Mouse (Mus musculus): ENCODE results near the gene Pxn. TPM values are rescaled to one million over a fixed set of nuclear protein-coding genes. Genes with fewer than 3 reads are reported as not detected.

Gene Pxn
- polyA plus RNA-seq (2014; fragmentation: Nextera tagmentation; extraction: Ambion mirVana), result 22.3 and 25.2 TPM in 2 replicates

DNA sequence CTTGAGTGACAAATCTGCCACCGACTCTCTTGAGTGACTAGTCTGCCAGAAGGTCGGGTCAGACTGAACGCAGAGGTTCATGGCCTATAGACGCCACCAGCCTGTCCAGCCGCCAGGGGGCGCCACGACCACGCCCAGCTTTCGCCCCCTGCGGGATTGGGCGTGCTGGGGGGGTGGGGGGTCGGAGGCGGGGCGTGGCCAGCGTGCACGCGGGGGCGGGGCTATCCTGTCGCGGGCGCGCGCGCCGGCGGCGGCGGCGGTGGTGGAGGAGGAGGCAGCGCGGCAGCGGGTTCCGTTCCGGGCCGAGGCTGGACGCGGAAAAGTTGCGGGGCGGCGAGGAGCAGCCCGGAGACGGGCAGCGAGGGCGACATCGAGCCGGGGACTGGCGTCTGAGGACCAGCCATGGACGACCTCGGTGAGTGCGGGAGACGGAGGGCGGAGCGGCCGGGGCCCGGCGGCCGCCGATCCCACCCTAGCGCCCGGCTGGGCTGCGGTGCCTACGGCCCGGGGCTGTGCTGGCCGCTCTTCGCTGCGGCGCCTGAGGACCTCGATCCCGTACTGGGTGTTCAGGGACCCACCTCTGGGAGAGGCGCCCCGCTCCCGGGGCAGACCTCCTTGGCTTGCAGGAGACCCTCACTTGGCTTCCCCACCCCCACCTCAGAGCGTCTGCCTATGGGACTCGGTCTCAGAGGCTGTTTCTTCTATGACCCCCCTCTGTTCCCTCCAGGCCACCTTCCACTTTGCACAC lies at the start of gene Pxn:
Gene Pxn (plus strand): TSS at position 223 of the 748 bp plus-strand sequence.
- H3K27ac ChIP-seq (ENCODE audit: low read depth), result peak within 1 kb of the TSS; percentile 42; the same call in 1 of the 2 replicates
- peak; percentile 95 for DNase-seq
- peak; percentile 77 for ATAC-seq (ENCODE audit: insufficient read depth)
- WGBS, result under 1% methylated on average over 72 of the region's 74 CpGs
- H3K4me3 ChIP-seq (ENCODE audit: low read depth, low read length), result peak within 1 kb of the TSS; percentile 95
- H3K9ac ChIP-seq, result peak within 1 kb of the TSS; percentile 89
- H3K4me1 ChIP-seq (ENCODE audit: insufficient read depth), result peaks cover 20% of the 10 kb centered on the region
- peak; percentile 95 for TF ChIP-seq CTCF (IDR thresholded peaks at IDR 0.05; ENCODE audit: low read depth)
- H3K9me3 ChIP-seq (ENCODE audit: low read depth, low read length), result no peaks in the 10 kb centered on the region
- no peaks in the 10 kb centered on the region for H3K36me3 ChIP-seq (ENCODE audit: insufficient read depth)
- H3K27me3 ChIP-seq (ENCODE audit: insufficient read depth, low read length), result no peaks in the 10 kb centered on the region
- peak within 1 kb of the TSS; percentile 95 for H3K4me2 ChIP-seq

DNA sequence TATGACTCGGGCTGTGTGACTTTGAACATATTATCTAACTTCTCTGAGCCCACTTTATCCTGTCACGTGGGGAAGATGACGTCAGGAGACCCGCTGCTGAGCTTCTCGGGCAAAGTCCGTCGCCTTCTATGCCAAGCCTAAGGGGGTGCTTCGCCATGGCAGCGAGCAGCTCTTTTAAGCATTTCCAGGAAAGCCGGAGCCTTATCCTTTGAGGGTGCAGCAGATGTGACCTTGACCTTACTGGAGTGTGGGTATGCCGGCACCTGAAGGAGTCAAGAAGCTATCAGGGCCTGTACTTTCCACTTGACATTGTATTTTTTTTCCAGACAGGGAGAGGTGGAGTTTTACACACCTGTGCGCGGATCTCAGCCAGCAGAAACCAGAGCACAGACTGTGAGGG lies 47.6 kb upstream of the Pxn start:
- TF ChIP-seq CTCF (IDR thresholded peaks at IDR 0.05; ENCODE audit: low read depth), result no peak
- Histone ChIP-seq H3K4me3 (ENCODE audit: low read depth, low read length) (no peak overlapping the region), H3K27me3 (ENCODE audit: insufficient read depth, low read length) (no peaks in the 10 kb centered on the region), H3K4me2 (no peak overlapping the region), H3K4me1 (ENCODE audit: insufficient read depth) (no peaks in the 10 kb centered on the region), H3K27ac (ENCODE audit: low read depth) (no peak overlapping the region), H3K36me3 (ENCODE audit: insufficient read depth) (peaks cover 8% of the 10 kb centered on the region; the same call in 1 of the 2 replicates), H3K9me3 (ENCODE audit: low read depth, low read length) (no peaks in the 10 kb centered on the region), H3K9ac (no peak overlapping the region)
- WGBS, result 51% methylated on average over 13 of the region's 13 CpGs
- ATAC-seq (ENCODE audit: insufficient read depth) (no peak), DNase-seq (no peak)

DNA sequence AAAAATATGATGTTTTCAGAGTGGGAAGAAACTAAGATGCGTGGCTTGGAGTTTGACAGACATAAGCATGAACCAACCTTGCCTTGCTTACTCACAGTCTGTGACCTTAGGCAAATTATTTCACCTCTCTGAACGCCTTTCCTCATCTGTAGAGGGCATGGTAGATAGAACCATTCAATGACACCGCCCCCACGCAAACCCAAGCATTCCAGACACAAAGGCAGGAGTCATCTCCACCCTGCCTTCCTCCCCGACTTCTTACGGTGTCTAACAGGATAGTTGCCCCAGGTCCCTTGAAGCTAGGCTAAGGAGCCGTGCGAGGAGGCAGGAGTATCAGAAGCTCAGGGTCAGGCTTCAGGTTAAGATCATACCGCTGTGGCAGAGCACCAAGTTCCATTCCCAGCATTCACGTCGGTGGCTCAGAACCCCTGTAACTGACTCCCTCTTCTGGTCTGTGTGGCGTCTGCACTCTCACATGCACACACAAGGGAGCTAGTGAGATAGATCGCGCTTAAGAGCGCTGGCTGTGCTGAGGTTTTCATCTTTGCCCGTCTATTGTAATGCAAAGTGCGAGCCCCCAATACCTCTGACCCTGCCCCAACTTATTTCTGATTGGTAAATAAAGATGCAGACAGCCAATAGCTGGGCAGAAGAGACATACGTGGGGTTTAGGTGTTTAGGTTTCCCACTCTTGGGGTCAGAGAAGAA lies 41.9 kb upstream of the Pxn start:
- no peak for DNase-seq
- no peak for ATAC-seq (ENCODE audit: insufficient read depth)
- no peak overlapping the region for H3K4me3 ChIP-seq (ENCODE audit: low read depth, low read length)
- no peaks in the 10 kb centered on the region for H3K9me3 ChIP-seq (ENCODE audit: low read depth, low read length)
- H3K27ac ChIP-seq (ENCODE audit: low read depth), result no peak overlapping the region
- no peak overlapping the region for H3K4me2 ChIP-seq
- no peak overlapping the region for H3K9ac ChIP-seq
- no peaks in the 10 kb centered on the region for H3K4me1 ChIP-seq (ENCODE audit: insufficient read depth)
- H3K36me3 ChIP-seq (ENCODE audit: insufficient read depth), result no peaks in the 10 kb centered on the region
- H3K27me3 ChIP-seq (ENCODE audit: insufficient read depth, low read length), result no peaks in the 10 kb centered on the region
- 74% methylated on average over 18 of the region's 18 CpGs for WGBS
- TF ChIP-seq CTCF (IDR thresholded peaks at IDR 0.05; ENCODE audit: low read depth), result 0 out of 2 replicates have a peak, but pooled peaks have one; percentile 2

DNA sequence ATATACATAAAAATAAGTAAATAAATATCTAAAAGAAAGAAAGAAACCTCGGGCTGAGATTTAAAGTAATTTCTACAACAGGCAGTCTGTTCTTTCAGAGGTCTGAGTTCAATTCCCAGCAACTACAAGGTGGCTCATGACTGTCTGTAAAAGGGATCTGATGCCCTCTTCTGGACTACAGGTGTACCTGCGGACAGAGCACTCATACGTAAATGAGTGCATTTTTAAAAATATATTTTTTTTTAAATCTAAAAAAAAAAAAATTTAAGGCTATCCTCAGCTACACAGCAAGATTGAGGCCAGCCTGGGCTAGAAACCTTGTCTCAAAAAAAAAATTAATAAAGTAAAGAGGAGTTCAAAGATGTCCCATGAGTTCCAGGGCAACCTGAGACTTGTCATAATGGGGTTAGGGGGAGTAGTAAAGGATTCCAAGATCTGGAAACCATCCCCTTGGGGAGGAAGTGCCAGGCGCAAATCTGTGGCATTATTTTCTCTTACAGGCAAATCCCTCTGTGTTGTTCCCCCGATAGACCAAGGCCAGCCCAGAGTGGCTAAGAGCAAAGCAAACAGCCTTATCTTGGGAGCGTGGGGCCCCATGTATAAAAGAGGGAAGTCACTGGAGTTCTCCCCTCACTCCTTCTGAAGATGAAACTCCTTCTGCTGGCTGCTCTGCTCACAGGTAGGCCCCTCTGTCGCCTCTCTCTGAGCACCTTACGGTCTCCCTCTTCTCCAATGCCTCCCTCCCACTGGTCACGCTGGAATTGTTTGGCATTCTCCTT lies 40.6 kb upstream of the Pxn start, which contains the start of gene Pla2g1b:
Gene Pla2g1b (plus strand): TSS at position 621 of the 779 bp plus-strand sequence.
- Histone ChIP-seq H3K4me2 (no peak within 1 kb of the TSS), H3K27ac (ENCODE audit: low read depth) (no peak within 1 kb of the TSS), H3K4me1 (ENCODE audit: insufficient read depth) (no peaks in the 10 kb centered on the region), H3K27me3 (ENCODE audit: insufficient read depth, low read length) (no peaks in the 10 kb centered on the region), H3K9ac (no peak within 1 kb of the TSS), H3K9me3 (ENCODE audit: low read depth, low read length) (no peaks in the 10 kb centered on the region), H3K36me3 (ENCODE audit: insufficient read depth) (no peaks in the 10 kb centered on the region), H3K4me3 (ENCODE audit: low read depth, low read length) (no peak within 1 kb of the TSS)
- TF ChIP-seq CTCF (IDR thresholded peaks at IDR 0.05; ENCODE audit: low read depth), result peak; percentile 34; the same call in 1 of the 2 replicates
- 34% methylated on average over 9 of the region's 9 CpGs for WGBS
- ATAC-seq (ENCODE audit: insufficient read depth) (no peak), DNase-seq (peak; percentile 53)

DNA sequence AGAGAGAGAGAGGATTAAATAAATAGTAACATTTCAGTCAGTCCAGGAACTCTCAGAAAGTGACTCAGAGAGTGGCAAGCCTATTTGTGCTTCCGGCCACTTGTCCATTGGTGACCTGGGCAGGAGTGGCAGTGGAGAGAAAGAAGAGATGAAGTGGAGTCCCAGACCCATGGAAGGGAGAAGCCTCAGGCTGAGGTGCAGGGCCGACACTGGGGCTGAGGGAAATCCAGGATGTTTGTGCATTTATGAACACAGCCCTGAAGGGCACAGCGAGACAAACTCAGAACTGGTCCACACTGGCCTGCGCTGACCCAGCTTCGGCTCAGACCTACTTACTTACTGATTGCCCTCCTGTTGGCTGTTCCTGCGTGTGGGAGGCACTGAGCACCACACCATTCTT lies 36.7 kb upstream of the Pxn start:
- DNase-seq, result no peak
- no peak for TF ChIP-seq CTCF (IDR thresholded peaks at IDR 0.05; ENCODE audit: low read depth)

DNA sequence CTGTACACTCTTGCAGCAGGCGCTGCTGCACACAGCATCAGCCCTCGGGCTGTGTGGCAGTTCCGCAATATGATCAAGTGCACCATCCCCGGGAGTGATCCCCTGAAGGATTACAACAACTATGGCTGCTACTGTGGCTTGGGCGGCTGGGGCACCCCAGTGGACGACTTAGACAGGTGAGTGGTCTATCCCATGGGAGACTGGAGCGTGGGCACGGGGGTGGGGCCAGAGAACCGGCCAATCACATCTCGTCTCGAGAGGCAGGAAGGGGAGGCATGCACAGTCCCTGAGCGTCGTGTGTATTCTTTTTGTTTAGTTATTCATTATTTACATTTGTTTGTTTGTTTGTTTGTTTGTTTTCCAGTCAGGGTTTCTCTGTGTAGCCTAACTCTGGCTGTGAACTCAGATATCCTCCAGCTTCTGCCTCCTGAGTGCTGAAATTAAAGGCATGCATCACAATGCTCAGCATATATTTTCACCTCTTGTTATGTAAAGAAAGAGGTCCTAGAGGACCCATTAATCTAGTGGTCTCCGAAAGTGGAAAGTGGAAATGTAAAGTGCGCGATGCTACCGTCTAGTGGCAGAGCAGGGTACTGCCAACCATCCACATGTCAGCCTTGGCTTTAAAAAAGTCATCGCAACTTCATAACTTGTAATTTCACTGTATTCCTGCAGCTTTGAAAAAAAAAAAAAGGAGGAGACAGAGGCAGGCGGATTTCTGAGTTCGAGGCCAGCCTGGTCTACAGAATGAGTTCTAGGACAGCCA lies 35.5 kb upstream of the Pxn start:
- no peak overlapping the region for H3K9ac ChIP-seq
- WGBS, result 35% methylated on average over 20 of the region's 20 CpGs
- DNase-seq (peak; percentile 82), ATAC-seq (ENCODE audit: insufficient read depth) (no peak)
- H3K9me3 ChIP-seq (ENCODE audit: low read depth, low read length), result no peaks in the 10 kb centered on the region
- TF ChIP-seq CTCF (IDR thresholded peaks at IDR 0.05; ENCODE audit: low read depth), result peak; percentile 89
- H3K4me1 ChIP-seq (ENCODE audit: insufficient read depth), result no peaks in the 10 kb centered on the region
- H3K36me3 ChIP-seq (ENCODE audit: insufficient read depth), result no peaks in the 10 kb centered on the region
- H3K27ac ChIP-seq (ENCODE audit: low read depth), result no peak overlapping the region
- H3K4me2 ChIP-seq, result 0 out of 2 replicates have a peak overlapping the region, but pooled peaks have one; percentile 23
- H3K27me3 ChIP-seq (ENCODE audit: insufficient read depth, low read length), result no peaks in the 10 kb centered on the region
- H3K4me3 ChIP-seq (ENCODE audit: low read depth, low read length), result no peak overlapping the region

More for the DNA sequence above, 36.7 kb upstream of the Pxn start:
- Histone ChIP-seq H3K36me3 (ENCODE audit: insufficient read depth) (no peaks in the 10 kb centered on the region), H3K27me3 (ENCODE audit: insufficient read depth, low read length) (no peaks in the 10 kb centered on the region), H3K9ac (no peak overlapping the region), H3K4me3 (ENCODE audit: low read depth, low read length) (no peak overlapping the region), H3K27ac (ENCODE audit: low read depth) (no peak overlapping the region), H3K4me2 (no peak overlapping the region), H3K4me1 (ENCODE audit: insufficient read depth) (no peaks in the 10 kb centered on the region), H3K9me3 (ENCODE audit: low read depth, low read length) (no peaks in the 10 kb centered on the region)
- ATAC-seq (ENCODE audit: insufficient read depth), result no peak
- 50% methylated on average over 6 of the region's 6 CpGs for WGBS
